Comparison of ENCODE assay signal across 8 mouse cellular contexts in genomic region chr10:17722158-17722557, GRCm38 (mm10). TPM values are rescaled to one million over a fixed set of nuclear protein-coding genes. Genes with fewer than 3 reads are reported as not detected.
DNase-seq lines count a peak whose midpoint lies in the region; ATAC-seq lines count a peak whose summit lies in the region.

No protein-coding gene starts in this region.

- peak; percentile 49 for ATAC-seq in megakaryocyte progenitor cell, adult 5-6 weeks (replicated peaks; ENCODE audit: poor library complexity)

- DNase-seq in adipocyte (ENCODE audit: low spot score), result peak; percentile 95
- peak; percentile 96 for DNase-seq in embryo, embryonic 10 days (ENCODE audit: low spot score)
- peak; percentile 92 for DNase-seq in gastrocnemius, postnatal 10 days
- peak; percentile 95 for DNase-seq in induced T-regulatory cell, adult 2 months (ENCODE audit: low read depth)
- peak; percentile 87 to 95 for DNase-seq in left cerebral cortex, adult 9 months (ENCODE audit: low spot score in 2 of 2)
- peak; percentile 96 for DNase-seq in right cerebral cortex, postnatal 25 days
- DNase-seq in urinary bladder, postnatal 4 days (ENCODE audit: low spot score in 2 of 2), result peak; percentile 92 to 93

RNA-seq across cellular contexts. Expression of gene Cited2, which starts 0.9 kb away (rescaled TPM):
- 10 to 100 TPM; 31.6 to 35.8 TPM for total RNA-seq in gastrocnemius, postnatal 10 days (2021)
- 195 and 231 TPM in 2 replicates for total RNA-seq in megakaryocyte progenitor cell, adult 5-6 weeks (2015)
- 49.9 and 57.5 TPM in 2 replicates for total RNA-seq in megakaryocyte progenitor cell, adult 5-6 weeks (2017)

Comparison
In these comparisons a context has a peak if more than half of its experiments do, and no peak if none do; other contexts are left out.
1. Peak in every context shown above with its lines: DNase-seq and ATAC-seq.